Mouse (Mus musculus) c-Kit-positive CD71-positive TER-119-negative erythroid progenitor cells, embryonic 14.5 days (primary cell): ENCODE measurements at regions not wholly inside any gene's neighbourhood (a gene's known extent, or its start where the extent isn't known, plus 50 kb on each side); places are given as distances from the start of the nearest gene placed in this dataset.

ENCODE experiments used
- DNase-seq: peaks from one replicate; pipeline ENCODE4 v3.0.0-alpha.2; 2013; ENCODE audit warnings: low read depth

- no peak for DNase-seq
These were observed 76.2 kb upstream of the Hmga2 start for GRCm38 (mm10) chr10:120552341-120553096.

GRCm38 (mm10) chr10:120551851-120552281 is 75.6 kb upstream of the Hmga2 start:
- DNase-seq: no peak

- DNase-seq: no peak
These were observed 70.9 kb upstream of the Hmga2 start for GRCm38 (mm10) chr10:120547164-120547563.

GRCm38 (mm10) chr10:120541618-120542017 is 65.3 kb upstream of the Hmga2 start:
- DNase-seq: no peak

- DNase-seq: no peak
These were observed 62.3 kb upstream of the Hmga2 start for GRCm38 (mm10) chr10:120538561-120538960.

GRCm38 (mm10) chr10:120528406-120528805 is 52.1 kb upstream of the Hmga2 start:
- DNase-seq: no peak

- no peak for DNase-seq
These were observed 51.7 kb upstream of the Hmga2 start for GRCm38 (mm10) chr10:120527951-120528350.

- no peak for DNase-seq
These were observed 50.7 kb upstream of the Hmga2 start for GRCm38 (mm10) chr10:120526991-120527390.
